Mouse (Mus musculus) intestine, embryonic 14.5 days (tissue): ENCODE measurements around the gene Rpusd3. TPM values are rescaled to one million over a fixed set of nuclear protein-coding genes. Genes with fewer than 3 reads are reported as not detected.

Experiments
- ATAC-seq: fragments of 200-750 bp; cut with Nextera tagmentation; replicated peaks from 2 replicates; pipeline ENCODE4 v1.8.0; 2017; ENCODE audit warnings: low read depth, moderate number of reproducible peaks, moderate TSS enrichment, moderate library complexity; ENCODE audit not compliant: low FRiP score, low TSS enrichment
- DNase-seq: peaks from one replicate; pipeline ENCODE4 v3.0.0-alpha.2; 2018; ENCODE audit warnings: low spot score
- H3K27ac ChIP-seq: fragments of 300-500 bp; sonication (generic); 2 replicates; pipeline ENCODE4 v1.5.1; 2014; ENCODE audit warnings: low read depth, mild to moderate bottlenecking, control low read depth
- H3K27me3 ChIP-seq: fragments of 300-500 bp; sonication (generic); replicated peaks from 2 replicates; pipeline ENCODE4 v1.6.1; 2014; ENCODE audit warnings: low read length, control low read depth; ENCODE audit not compliant: control insufficient read depth, insufficient read depth
- H3K36me3 ChIP-seq: fragments of 300-500 bp; sonication (generic); 2 replicates; pipeline ENCODE4 v1.6.1; 2014; ENCODE audit warnings: low read length, control low read depth; ENCODE audit not compliant: control insufficient read depth, insufficient read depth
- H3K4me1 ChIP-seq: fragments of 300-500 bp; sonication (generic); replicated peaks from 2 replicates; pipeline ENCODE4 v1.6.1; 2014; ENCODE audit warnings: low read length, control low read depth, mixed read lengths; ENCODE audit not compliant: control insufficient read depth, insufficient read depth
- H3K4me2 ChIP-seq: fragments of 300-500 bp; sonication (generic); 2 replicates; pipeline ENCODE4 v1.6.1; 2014; ENCODE audit warnings: low read length
- H3K4me3 ChIP-seq: fragments of 300-500 bp; sonication (generic); 2 replicates; pipeline ENCODE4 v1.5.1; 2014; ENCODE audit warnings: low read depth, low read length, control low read depth, mixed read lengths
- H3K9ac ChIP-seq: fragments of 300-500 bp; sonication (generic); 2 replicates; pipeline ENCODE4 v1.6.1; 2014; ENCODE audit warnings: mild to moderate bottlenecking, low read length
- H3K9me3 ChIP-seq: fragments of 300-500 bp; sonication (generic); 2 replicates; pipeline ENCODE4 v1.6.1; 2016; ENCODE audit warnings: low read length, control low read depth; ENCODE audit not compliant: control insufficient read depth
- WGBS: fragments of 180-500 bp; shearing (Covaris S2); extraction: QIAGEN DNeasy Blood & Tissue Kit; methylation state at CpG from one replicate; pipeline ENCODE4 v1.1.7; 2014; 5-methylcytosine and 5-hydroxymethylcytosine counted together
- polyA plus RNA-seq: library from polyadenylated mRNA; unstranded; fragments of >200 nt; fragmentation: Nextera tagmentation; extraction: Ambion mirVana; gene quantifications from 2 replicates; pipeline ENCODE4 v1.2.1, GENCODE M21; 2014

Rpusd3 gene
- polyA plus RNA-seq, 1 experiment from 2014 or later = 27.4 TPM

GRCm38 (mm10) chr6:113444207-113444965, 25.2 kb upstream of the Rpusd3 start:
- WGBS = 79% methylated on average over 6 of the region's 8 CpGs
- no peak for ATAC-seq

GRCm38 (mm10) chr6:113443091-113443490, 24.0 kb upstream of the Rpusd3 start:
- ATAC-seq (no peak), DNase-seq (no peak)
- Histone ChIP-seq H3K9me3 (no peaks in the 10 kb centered on the region), H3K36me3 (peaks cover 15% of the 10 kb centered on the region), H3K4me3 (peak overlapping the region; percentile 96), H3K9ac (peak overlapping the region; percentile 96), H3K27ac (0 out of 2 replicates have a peak overlapping the region, but pooled peaks have one; percentile 59), H3K4me1 (peaks cover 7% of the 10 kb centered on the region), H3K4me2 (peak overlapping the region; percentile 92), H3K27me3 (no peaks in the 10 kb centered on the region)
- 49% methylated on average over 12 of the region's 12 CpGs for WGBS

More at GRCm38 (mm10) chr6:113444207-113444965, 25.2 kb upstream of the Rpusd3 start:
- Histone ChIP-seq H3K27me3 (no peaks in the 10 kb centered on the region), H3K4me1 (peaks cover 7% of the 10 kb centered on the region), H3K27ac (no peak overlapping the region), H3K36me3 (peaks cover 25% of the 10 kb centered on the region), H3K9me3 (no peaks in the 10 kb centered on the region), H3K4me3 (no peak overlapping the region), H3K9ac (no peak overlapping the region), H3K4me2 (no peak overlapping the region)
- DNase-seq = no peak

DNA sequence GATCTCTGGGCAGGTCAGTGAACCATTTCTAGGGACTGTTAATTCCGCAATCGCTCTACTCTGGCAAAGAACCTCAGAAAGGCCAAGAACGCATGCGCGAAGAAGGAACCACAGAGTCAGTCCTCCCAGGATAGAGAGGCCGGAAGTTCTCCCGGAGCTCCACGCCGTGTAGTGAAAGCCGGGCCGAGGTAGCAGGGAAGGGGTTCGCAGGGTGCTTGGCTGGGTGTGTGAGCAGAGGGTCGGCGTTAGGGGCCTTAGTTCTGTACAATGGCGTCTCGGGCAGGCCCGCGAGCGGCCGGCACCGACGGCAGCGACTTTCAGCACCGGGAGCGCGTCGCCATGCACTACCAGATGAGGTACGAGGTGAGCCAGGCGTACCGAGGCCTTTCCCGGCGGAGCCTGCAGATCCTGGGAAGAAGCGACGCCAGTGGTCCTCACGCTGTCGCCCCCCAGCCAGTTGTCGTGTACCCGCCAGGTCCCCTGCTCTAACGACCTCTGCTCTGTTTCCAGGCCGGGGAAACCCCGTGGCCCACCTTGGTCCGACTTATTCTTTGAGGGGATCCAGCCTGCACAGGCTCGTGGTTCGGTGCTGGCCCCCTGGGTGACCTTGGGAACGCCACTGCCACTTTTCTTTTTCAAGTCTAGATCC, 23.4 kb upstream of the Rpusd3 start, which contains the start of gene Jagn1:
TSS of gene Jagn1 (plus strand) at position 128 of the 649 bp plus-strand sequence.
- DNase-seq (peak; percentile 100), ATAC-seq (peak; percentile 88)
- peak within 1 kb of the TSS; percentile 96 for H3K4me3 ChIP-seq
- H3K9me3 ChIP-seq = no peaks in the 10 kb centered on the region
- under 1% methylated on average over 45 of the region's 45 CpGs for WGBS
- H3K27ac ChIP-seq = peak within 1 kb of the TSS; percentile 59; the same call in 1 of the 2 replicates
- no peaks in the 10 kb centered on the region for H3K27me3 ChIP-seq
- peak within 1 kb of the TSS; percentile 96 for H3K9ac ChIP-seq
- H3K4me2 ChIP-seq = peak within 1 kb of the TSS; percentile 92
- peaks cover 7% of the 10 kb centered on the region for H3K4me1 ChIP-seq
- peaks cover 10% of the 10 kb centered on the region for H3K36me3 ChIP-seq

GRCm38 (mm10) chr6:113442087-113442441, 22.9 kb upstream of the Rpusd3 start:
- WGBS = 40% methylated on average over 9 of the region's 9 CpGs
- peaks cover 5% of the 10 kb centered on the region for H3K36me3 ChIP-seq
- ATAC-seq = peak; percentile 10; the same call in 1 of the 2 replicates

GRCm38 (mm10) chr6:113441147-113441680, 22.1 kb upstream of the Rpusd3 start:
- 53% methylated on average over 7 of the region's 7 CpGs for WGBS
- Histone ChIP-seq H3K27me3 (no peaks in the 10 kb centered on the region), H3K36me3 (no peaks in the 10 kb centered on the region), H3K4me1 (peaks cover 7% of the 10 kb centered on the region), H3K27ac (no peak overlapping the region), H3K4me3 (no peak overlapping the region), H3K4me2 (no peak overlapping the region), H3K9me3 (no peaks in the 10 kb centered on the region), H3K9ac (no peak overlapping the region)
- DNase-seq (peak; percentile 92), ATAC-seq (no peak)

More at GRCm38 (mm10) chr6:113442087-113442441, 22.9 kb upstream of the Rpusd3 start:
- H3K27ac ChIP-seq = 0 out of 2 replicates have a peak overlapping the region, but pooled peaks have one; percentile 59
- H3K4me3 ChIP-seq = peak overlapping the region; percentile 96
- DNase-seq = no peak
- peaks cover 7% of the 10 kb centered on the region for H3K4me1 ChIP-seq
- no peaks in the 10 kb centered on the region for H3K9me3 ChIP-seq
- H3K4me2 ChIP-seq = peak overlapping the region; percentile 92
- no peaks in the 10 kb centered on the region for H3K27me3 ChIP-seq
- peak overlapping the region; percentile 96 for H3K9ac ChIP-seq

- Histone ChIP-seq H3K27ac (no peak overlapping the region), H3K4me3 (no peak overlapping the region), H3K9me3 (no peaks in the 10 kb centered on the region), H3K27me3 (no peaks in the 10 kb centered on the region), H3K4me2 (no peak overlapping the region), H3K9ac (no peak overlapping the region), H3K36me3 (no peaks in the 10 kb centered on the region), H3K4me1 (peaks cover 7% of the 10 kb centered on the region)
- DNase-seq (no peak), ATAC-seq (no peak)
- 81% methylated on average over 3 of the region's 3 CpGs for WGBS
Measured at GRCm38 (mm10) chr6:113440686-113441085, 21.5 kb upstream of the Rpusd3 start.

GRCm38 (mm10) chr6:113438721-113439430, 19.7 kb upstream of the Rpusd3 start:
- H3K27ac ChIP-seq = no peak overlapping the region
- WGBS = 52% methylated on average over 12 of the region's 12 CpGs
- peaks cover 7% of the 10 kb centered on the region for H3K4me1 ChIP-seq
- no peak for DNase-seq
- ATAC-seq = no peak
- no peak overlapping the region for H3K4me2 ChIP-seq
- no peaks in the 10 kb centered on the region for H3K9me3 ChIP-seq
- H3K27me3 ChIP-seq = no peaks in the 10 kb centered on the region
- no peak overlapping the region for H3K4me3 ChIP-seq
- H3K9ac ChIP-seq = no peak overlapping the region
- H3K36me3 ChIP-seq = no peaks in the 10 kb centered on the region

DNA sequence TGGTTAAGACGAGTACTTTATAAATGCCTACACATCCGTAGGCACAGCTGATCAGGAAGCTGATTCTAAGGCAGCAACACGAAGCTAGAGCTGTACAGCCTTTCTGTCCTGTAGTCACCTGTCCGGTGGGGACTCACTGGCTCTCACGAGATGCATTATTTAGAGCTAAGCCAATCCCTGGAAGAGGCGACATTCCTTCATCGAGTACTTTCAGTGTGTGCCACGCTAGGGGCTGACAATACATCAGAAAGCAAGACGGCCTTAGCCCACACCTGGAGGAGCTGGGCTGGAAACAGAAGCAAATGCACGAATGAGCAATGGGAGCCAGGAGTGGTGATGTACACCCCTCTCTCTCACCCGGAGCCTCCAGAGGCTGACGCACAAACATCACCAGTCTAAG, 18.0 kb upstream of the Rpusd3 start:
- H3K9ac ChIP-seq = no peak overlapping the region
- no peak for DNase-seq
- 77% methylated on average over 12 of the region's 12 CpGs for WGBS
- H3K4me3 ChIP-seq = no peak overlapping the region
- no peak overlapping the region for H3K27ac ChIP-seq
- ATAC-seq = no peak
- H3K36me3 ChIP-seq = no peaks in the 10 kb centered on the region
- no peaks in the 10 kb centered on the region for H3K9me3 ChIP-seq
- no peaks in the 10 kb centered on the region for H3K27me3 ChIP-seq
- H3K4me1 ChIP-seq = no peaks in the 10 kb centered on the region
- H3K4me2 ChIP-seq = no peak overlapping the region
